Mouse (Mus musculus) retina, postnatal 7 days (tissue): ENCODE measurements around the gene Gm20604.
A peak's percentile ranks its signal among the peaks of the same experiment; 100 is the strongest.

Experiments
- DNase-seq: peaks from one replicate; pipeline ENCODE4 v3.0.0-alpha.2; 2012; ENCODE audit warnings: low read depth, low spot score

Gene Gm20604

DNA sequence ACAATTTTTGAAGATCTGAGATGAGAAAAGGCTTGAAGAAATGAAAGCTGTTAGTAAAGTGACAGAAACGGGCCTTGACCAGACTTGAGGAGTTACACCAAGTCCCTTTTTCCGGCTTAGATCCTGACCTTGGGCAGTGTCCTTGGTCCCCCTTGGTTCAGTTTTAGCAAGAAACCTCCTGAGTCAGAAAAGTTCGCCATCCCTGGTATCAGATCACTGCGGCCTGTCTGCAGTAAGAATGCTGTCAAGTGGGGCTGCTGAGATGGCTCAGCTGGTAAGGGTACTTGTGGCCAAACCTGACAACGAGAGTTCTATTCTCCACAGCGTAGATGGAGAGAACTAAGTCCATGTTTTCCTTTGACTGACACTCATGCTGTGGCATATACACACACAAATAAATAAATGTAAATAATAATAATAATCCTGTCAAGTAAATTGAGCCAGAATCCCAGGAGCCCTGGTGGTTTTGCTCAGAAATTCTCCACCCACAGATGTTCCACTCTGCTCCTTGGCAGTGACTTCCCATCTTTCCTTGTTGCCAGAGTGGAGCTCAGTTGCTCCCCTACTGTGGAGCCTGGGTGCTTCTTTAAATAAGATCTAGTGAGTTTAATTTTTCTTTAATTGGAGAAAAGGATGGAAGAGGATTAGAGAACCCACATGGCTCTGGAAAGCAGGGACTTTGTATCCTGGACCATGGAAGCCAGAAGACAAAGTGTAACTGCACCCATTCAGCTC, 52.4 kb downstream of the Gm20604 start:
- DNase-seq = no peak

DNA sequence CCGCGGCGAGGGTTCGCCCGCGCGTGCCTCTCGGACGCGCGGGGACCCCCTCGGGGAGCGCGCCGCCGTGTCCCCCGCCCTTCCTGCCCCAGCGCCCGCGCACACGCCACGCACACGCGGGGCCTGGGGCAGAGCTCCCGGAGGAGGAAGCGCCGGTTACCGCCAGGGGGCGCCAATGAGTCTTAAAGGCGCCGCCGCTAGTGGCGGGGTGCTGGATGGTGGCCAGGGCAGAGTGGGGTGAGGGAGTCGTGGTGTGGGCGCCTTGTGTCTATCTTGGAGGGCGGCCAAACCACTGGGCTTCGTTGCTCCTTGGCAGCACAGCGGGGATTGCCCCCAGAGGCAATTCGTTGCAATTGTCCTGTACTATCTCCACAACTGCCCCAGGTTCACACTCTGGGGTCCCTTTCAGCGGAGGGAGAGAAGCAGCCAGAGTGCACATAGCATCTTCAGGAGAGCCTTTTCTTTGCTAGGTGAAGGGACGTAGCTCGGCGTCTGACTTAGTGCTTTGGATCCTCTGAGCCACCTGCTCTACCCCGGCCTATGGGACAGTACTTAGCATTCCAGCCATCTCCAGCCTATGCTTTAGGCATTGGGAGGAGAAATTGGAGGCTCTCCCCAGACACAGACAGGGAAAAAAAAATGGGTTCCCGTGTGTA, 53.1 kb downstream of the Gm20604 start:
- peak; percentile 85 for DNase-seq

DNA sequence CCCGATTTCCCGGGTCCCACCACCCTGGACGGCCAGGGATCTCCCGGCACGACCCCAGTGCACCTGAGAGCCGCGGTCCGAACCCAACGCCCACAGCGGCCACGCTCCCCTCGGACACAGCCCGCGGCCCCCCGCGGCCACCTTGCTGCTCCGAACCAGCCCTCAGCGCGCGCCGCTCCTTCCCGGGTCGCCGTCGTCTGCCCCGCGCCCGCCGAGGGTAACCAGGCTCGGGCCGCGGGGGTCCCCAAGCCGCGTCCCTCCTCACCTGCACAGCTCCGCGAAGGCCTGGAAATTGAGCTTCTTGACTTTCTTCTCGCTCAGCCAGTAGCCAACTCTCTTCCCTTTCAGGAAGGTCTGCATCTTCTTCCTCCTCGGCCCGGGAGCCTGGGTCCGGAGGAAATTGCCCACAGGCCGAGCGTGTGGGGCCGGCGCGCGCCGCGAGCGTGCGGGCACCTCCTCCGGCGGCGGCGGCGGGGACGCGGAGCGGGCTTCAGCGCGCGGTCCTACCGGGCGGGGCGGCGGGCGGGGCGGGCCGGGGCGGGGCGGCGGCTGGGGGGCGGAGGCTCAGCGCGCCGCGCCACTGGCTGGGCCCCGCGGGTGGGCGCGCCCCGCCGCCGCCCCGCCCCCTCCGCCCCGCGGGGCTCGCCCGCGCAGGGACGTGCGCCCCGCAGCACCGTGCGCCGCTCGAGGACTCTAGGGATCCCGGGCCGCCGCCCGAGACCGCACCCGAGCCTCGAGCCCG, 53.8 kb downstream of the Gm20604 start, which contains the start of gene Itpk1:
Gene Itpk1 (minus strand): TSS at position 474 of the 742 bp plus-strand sequence.
- peak; percentile 60 for DNase-seq

DNA sequence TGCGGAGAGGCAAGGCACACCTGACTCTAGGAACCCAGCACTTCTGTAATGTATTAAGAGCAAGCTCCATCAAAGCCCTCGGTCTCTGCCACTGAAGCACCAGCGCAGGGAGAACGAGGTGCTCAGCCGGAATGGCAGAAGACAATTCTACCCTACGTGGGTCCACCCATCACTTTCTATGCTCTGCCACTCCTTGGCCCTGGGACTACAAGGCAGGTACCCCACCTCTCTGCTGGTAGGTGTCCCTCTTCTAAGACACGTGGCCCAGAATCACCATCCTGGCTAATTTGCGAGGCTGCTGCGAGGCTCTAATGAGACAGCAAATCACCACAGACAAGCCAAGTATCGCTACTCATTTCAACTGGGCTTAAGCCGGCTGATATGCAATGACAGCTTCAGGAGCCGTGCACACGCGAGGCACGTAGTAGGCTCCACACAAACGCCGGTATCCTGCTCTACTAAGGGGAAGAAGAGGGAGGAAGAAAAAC, 54.5 kb downstream of the Gm20604 start:
- no peak for DNase-seq

DNA sequence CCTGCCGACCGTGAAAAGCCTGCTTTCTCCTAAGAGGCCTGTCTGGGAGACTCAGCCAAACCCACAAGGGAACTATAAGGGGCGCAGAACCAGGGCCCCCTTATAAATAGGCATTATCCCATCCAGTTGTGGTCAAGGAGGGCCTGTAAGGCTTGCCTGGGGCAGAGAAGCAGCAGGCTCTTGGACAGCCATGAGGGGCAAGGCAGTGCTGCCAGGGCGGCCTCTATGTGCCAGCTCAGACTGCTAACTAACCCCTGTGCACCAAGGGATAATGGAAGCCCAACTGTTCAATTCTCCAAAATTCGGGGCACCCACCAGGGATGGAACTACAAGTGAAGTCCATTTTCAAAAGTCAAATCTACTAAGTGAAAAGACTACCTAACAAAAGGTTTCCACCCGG, 55.0 kb downstream of the Gm20604 start:
- DNase-seq = no peak

DNA sequence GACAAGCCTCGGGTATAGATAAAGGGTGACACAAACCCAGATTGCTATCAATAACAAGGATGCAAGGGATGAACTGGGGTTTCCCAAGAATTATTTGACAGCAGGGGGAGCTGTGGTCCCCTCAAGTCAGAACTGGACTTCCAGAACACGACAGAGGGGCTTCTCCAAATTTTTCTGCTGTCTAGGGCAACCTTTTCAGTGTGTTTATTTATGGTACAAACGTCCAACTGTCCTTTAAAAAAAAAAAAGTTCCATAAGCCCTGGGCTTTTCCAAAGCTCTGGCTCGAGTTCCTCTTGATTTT, 55.4 kb downstream of the Gm20604 start:
- no peak for DNase-seq

DNA sequence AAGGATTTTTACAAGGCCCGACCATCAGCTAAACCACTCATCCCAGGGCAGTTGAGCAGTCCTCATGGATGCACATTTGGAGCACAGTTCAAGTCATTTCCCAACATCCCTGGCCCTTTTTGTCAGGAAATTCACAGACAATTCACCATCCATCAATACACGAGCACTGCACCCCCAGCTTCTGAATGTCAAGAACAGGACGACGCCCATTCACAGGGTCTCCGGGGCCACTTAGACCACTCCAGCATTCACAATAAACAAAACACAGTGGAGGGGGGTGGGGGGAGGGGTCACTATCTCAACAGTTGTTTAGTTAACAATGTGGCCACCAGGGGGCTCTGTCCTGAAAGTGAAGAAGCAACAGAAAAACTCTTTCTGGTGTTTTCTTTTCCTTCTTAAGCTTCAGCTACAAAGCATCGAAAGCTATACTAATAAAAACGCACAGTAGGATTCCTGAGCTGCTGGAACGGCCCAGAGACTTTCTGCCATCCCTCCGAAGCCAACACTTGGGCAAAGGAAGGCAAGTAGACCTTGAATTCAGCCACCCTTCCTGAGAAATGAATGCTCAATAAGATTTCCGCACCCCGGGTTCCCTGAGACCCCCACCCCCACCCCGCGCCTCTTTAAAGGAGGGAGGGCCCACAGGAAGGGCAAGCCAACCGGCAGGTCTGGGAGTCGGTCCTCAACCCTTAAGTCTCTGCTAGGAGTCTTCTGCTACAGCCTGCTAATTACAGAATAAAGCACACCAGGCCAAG, 55.9 kb downstream of the Gm20604 start:
- peak; percentile 75 for DNase-seq

DNA sequence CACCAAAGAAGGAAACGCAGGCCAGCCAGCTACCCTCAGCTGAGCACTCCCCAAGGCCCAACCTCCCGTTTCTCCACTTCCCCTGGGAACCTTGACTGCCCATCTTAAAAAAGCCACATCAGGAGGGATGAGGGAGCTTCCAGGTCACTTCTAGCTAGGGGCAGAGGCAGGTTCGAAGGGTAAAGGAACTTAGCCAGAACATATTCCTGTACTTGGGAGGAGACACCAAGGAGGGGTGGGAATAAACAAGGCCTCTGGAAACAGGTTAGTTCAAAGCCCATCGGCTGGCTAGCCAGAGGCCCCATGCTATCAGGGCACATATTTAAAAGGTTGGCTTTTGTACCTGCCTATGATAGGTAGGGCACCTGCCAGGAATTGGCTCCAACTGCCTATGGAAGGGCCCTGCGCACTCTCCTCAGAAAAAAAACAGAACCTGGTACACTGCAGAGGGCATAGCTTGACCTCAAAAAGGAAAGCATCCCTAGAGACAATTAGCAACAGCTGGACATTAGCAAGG, 56.7 kb downstream of the Gm20604 start:
- no peak for DNase-seq

DNA sequence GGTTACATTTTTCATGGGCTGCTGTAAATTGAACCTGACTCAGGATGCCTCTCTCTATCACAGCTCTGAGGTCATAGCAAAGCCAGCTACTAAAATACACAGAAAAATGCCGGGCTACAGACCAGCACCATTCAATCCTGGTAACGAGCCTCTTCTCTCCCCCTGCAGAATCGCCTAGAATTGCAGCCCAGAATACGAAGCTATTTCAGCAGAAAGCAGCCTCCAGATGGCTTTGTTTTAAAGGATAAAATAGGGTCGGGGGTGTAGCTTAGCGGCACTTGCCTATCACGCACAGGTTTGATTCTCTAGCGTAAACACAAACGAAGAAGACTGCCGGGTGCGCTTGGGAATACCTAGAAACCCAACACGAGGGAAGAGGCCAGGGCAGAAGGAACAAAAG, 58.0 kb downstream of the Gm20604 start:
- no peak for DNase-seq

DNA sequence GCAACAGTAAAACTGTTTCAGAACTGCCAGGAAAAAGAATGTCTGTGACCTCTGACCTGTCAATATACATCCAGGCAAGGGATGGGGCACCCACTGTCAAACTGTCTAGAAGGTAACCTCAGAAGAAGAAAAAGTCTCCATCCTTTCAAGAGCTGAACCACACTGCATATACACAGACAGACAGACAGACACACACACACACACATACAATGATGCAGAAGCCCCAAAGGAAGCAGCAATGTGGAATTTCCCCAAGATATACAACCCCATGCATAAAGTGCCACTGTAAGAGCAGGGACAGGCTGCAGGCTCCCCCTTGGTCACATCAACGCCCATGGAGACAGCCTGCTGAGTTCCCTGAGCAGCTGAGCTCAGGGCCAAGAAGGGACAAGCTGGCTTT, 59.3 kb downstream of the Gm20604 start:
- no peak for DNase-seq

DNA sequence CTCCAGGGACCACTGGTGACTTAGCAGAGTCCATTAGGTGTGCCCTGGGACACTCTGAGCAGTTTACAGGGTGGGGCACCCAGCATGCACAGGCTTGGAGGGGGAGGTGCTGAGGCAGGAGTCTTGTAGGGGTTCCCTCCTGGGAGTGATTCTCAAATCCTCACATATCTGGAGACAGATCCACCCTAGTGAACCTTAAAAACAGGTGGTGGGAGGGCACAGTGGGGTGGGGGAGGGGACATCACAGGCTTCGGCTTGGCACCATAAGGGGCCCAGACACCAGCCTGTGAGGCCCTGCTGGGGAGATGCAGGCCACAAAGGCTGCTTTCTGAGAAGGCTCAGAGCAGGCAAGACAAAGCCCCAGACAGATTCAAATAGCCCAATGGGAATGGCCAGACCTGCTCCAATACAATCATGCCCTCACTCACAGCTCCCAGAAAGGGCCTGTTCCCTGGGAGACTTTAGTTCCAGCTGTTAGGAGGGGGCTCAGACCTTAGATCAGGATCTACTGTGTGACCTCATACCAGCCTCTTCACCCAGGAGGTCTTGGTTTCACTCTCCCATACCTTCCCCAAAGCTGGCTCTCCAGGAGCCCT, 60.3 kb downstream of the Gm20604 start:
- DNase-seq = no peak

DNA sequence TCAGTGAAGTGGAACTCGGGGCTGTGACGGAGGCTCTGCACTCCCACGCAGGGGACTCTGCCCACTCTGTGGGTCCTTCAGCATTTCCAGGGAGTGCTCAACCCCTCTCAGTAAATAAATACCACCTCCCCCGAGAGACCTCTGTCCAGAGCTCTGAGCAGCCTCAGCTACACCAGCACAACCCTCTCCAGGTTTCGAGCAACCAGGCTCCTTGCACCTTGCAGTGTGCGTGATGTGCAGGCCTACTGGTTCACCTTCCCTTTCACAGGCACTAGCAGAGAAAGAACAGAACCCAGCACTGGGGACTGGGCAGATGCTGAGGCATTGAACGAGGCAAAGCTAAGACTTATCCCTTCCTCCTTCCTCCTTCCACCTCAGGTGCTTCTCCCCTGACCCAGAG, 61.1 kb downstream of the Gm20604 start:
- DNase-seq = no peak

DNA sequence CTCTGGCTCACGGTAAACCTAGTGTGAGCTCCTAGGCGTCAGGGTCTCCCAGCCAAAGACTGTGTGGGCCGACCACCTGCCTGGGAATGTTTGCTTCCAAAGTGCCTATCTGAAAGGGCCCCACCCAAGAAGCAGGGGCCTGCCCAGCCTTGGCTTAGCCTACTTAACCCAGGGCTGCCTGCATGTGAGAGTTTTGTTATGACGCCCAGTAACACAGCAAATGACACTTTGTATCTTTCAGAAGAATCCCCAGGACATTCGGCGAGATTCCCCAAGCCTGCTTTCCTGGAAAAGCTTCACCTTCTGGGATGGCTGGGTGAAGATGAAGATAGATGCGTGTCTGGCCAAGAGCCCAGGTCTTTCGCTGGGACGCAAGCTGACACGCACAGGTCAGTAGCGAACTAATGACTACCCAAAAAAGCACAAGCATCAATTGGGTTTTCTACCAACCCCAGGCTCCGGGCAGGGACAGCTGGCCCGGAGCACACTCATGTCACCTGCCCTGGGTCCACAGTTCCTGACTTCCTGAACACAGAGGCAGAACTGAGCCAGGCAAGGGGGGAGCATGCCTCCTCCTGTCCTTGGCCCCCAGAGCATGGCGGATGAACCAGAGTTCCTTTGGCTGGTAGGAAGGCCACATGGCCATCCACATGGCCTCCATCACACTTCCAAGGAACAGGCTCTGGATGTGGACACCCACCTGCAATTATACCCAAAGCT, 61.7 kb downstream of the Gm20604 start:
- no peak for DNase-seq

DNA sequence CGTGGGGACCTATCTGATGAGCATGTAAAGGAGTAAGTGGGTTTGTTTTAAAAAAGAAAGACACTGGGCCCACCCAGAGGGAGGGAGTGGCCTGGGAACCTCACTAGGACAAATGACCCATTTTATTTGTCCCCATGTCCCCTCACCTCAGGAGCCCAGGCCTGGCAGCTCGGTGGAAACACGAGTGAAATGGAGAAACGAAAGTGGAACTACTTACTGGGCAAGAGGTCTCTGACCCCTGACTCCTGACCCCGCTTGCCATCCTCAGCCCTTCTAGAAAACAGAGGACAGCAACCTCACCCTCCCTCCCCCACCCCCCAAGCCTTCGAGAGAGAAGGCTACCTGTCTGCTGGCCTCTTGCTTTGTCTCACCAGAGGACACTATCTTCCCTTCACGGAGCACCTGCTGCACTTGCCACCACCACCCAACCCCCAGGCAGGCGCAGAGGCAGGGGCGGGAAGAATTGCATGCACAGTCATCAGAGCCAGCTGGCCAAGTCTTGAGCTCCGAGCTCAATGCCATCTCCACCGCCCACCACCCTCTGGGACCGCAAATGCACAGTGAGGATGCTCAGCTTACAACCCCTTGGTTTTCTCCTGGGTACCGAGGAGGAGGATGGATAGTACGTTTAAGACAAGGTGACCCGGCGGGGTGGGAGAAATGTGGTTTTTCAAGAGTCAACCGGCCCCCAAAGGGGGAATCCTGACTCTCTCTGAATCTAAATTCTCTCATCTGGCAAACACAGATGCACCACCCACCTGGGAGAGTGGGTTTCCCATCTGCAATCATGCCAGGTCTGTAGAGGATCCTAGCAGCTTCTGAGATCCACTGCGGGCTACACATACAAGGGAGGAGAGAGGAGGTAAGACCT, 62.9 kb downstream of the Gm20604 start:
- DNase-seq = no peak

DNA sequence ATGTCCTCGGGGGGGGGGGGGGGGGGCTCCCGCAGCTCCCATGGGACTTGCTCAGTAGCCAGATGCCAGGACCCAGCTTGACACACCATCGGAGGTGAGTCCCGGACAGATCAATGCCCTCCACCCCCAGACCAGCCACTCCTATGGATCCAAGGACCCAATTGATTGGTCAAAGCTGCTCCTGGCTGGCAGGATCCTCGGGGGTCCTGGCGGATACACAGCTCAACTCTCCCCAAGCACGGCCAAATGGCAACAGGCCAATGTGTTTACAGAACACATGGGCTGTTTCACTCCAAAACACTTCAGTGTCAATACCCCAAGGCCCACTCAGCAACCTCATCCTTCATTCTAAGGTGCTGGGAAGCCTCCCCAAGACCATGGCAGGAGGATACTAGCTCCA, 66.7 kb downstream of the Gm20604 start:
- no peak for DNase-seq
